Mouse (Mus musculus): ENCODE measurements around the gene Dgkb. TPM values are rescaled to one million over a fixed set of nuclear protein-coding genes. Genes with fewer than 3 reads are reported as not detected.

Gene Dgkb
- polyA plus RNA-seq, 1 experiment from 2014 or later, result 3.5 TPM

DNA sequence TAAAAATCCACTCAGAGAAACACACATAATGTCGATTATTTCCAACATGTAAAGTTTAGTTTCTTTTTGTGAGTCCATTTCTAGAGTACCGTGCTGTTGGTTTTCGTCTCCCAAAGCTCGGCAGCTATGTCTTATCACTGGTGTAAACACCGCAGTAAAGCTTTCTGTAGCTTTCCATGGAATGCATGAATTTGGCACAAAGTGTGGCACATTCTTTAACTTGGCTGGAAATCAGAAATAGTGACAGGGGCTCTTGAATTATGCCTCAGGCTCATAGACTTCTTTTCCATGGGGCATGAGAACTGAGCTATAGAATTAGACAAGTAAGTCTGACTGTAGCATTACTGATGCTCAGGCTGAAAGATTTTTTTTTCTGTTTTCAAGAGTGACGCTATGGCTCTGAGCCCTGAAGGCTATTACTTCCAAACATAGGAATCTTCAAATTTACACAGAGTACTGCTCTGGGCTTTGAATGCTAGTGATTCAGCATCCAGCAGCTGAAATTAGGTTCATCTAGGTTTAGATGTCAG, 179.0 kb downstream of the Dgkb start:
- 0 out of 2 replicates have a peak, but pooled peaks cover 2% of the 10 kb centered on the region for H3K4me1 ChIP-seq (ENCODE audit: insufficient read depth)
- H3K4me2 ChIP-seq, result peak overlapping the region; percentile 28; the same call in 1 of the 2 replicates
- WGBS, result 38% methylated on average over 6 of the region's 6 CpGs
- H3K9me3 ChIP-seq (ENCODE audit: low read depth, low read length), result no peaks in the 10 kb centered on the region
- DNase-seq, result peak; percentile 80
- TF ChIP-seq CTCF (IDR thresholded peaks at IDR 0.05; ENCODE audit: low read depth), result no peak
- H3K9ac ChIP-seq, result no peak overlapping the region
- no peaks in the 10 kb centered on the region for H3K27me3 ChIP-seq (ENCODE audit: insufficient read depth, low read length)
- no peak overlapping the region for H3K4me3 ChIP-seq (ENCODE audit: low read depth, low read length)
- no peaks in the 10 kb centered on the region for H3K36me3 ChIP-seq (ENCODE audit: insufficient read depth)
- peak; percentile 78; the same call in 1 of the 2 replicates for ATAC-seq (ENCODE audit: insufficient read depth)
- no peak overlapping the region for H3K27ac ChIP-seq (ENCODE audit: low read depth)

DNA sequence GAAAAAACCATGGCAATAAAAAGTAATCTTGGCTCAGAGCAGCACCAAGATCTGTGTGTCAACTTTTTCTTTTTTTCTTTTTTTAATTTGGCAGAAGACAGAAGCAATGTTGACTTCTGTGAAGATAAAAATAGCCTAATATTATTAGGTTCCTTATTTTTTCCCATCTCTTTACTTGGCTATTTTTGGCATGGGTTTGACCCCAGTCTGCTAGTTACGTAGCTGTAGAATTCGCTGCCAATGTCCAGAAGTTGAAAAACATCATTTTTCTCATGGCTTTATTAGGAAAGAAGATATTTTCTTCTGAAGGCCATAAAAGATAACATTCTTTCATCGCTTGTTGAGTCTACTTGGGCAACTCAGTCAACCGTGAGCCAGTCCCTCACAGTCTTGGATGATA, 200.1 kb downstream of the Dgkb start:
- Histone ChIP-seq H3K4me3 (ENCODE audit: low read depth, low read length) (no peak overlapping the region), H3K4me2 (no peak overlapping the region), H3K4me1 (ENCODE audit: insufficient read depth) (no peaks in the 10 kb centered on the region), H3K9ac (no peak overlapping the region), H3K9me3 (ENCODE audit: low read depth, low read length) (no peaks in the 10 kb centered on the region), H3K36me3 (ENCODE audit: insufficient read depth) (no peaks in the 10 kb centered on the region), H3K27ac (ENCODE audit: low read depth) (no peak overlapping the region), H3K27me3 (ENCODE audit: insufficient read depth, low read length) (no peaks in the 10 kb centered on the region)
- TF ChIP-seq CTCF (IDR thresholded peaks at IDR 0.05; ENCODE audit: low read depth), result no peak
- peak; percentile 49; the same call in 1 of the 2 replicates for ATAC-seq (ENCODE audit: insufficient read depth)
- peak; percentile 62 for DNase-seq
- 63% methylated on average over 4 of the region's 4 CpGs for WGBS

DNA sequence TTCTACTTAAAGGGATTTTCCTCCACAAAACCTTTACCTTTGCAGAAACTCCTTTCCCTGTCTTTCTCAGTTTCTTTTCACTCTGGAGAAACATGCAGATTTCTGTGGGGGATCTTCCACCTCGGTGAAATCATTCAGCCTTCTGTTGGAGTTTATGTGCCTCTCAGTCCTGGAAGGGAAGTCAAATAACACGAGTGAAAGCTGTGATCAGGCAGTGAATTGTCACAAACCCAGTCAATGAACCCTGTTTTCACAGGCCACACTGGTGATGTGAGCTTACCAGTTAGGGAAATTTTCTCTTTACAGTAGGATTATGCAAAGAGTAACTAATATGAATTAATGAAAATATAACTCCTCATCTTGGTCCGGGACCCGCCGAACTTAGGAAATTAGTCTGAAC, 229.7 kb downstream of the Dgkb start:
- WGBS, result 83% methylated on average over 5 of the region's 5 CpGs

DNA sequence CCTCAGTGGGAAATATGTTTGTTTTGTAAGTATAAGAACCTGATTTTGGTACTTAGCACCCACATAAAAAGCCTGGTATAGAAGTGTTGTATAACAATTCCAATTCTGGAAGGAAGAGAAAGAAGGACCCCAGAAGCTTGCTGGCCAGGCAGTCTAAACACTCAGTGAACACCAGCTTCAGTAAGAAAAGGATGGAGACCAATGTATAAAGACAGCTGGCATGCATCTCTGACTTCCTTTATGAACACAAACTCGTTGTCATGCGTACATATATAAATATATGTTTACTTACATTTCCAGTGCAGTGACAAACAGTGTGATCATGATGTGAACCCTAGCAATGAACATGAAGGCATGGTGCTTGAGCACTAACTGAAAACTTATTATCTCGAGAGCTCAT, 270.7 kb downstream of the Dgkb start:
- DNase-seq (peak; percentile 60), ATAC-seq (ENCODE audit: insufficient read depth) (peak; percentile 56; the same call in 1 of the 2 replicates)
- no peaks in the 10 kb centered on the region for H3K27me3 ChIP-seq (ENCODE audit: insufficient read depth, low read length)
- H3K4me2 ChIP-seq, result no peak overlapping the region
- WGBS, result 39% methylated on average over 3 of the region's 3 CpGs
- no peaks in the 10 kb centered on the region for H3K4me1 ChIP-seq (ENCODE audit: insufficient read depth)
- H3K27ac ChIP-seq (ENCODE audit: low read depth), result no peak overlapping the region
- H3K36me3 ChIP-seq (ENCODE audit: insufficient read depth), result no peaks in the 10 kb centered on the region
- no peak overlapping the region for H3K4me3 ChIP-seq (ENCODE audit: low read depth, low read length)
- H3K9ac ChIP-seq, result no peak overlapping the region
- no peak for TF ChIP-seq CTCF (IDR thresholded peaks at IDR 0.05; ENCODE audit: low read depth)
- H3K9me3 ChIP-seq (ENCODE audit: low read depth, low read length), result no peaks in the 10 kb centered on the region

More for the DNA sequence above, 229.7 kb downstream of the Dgkb start:
- Histone ChIP-seq H3K4me3 (ENCODE audit: low read depth, low read length) (no peak overlapping the region), H3K4me1 (ENCODE audit: insufficient read depth) (no peaks in the 10 kb centered on the region), H3K27me3 (ENCODE audit: insufficient read depth, low read length) (no peaks in the 10 kb centered on the region), H3K36me3 (ENCODE audit: insufficient read depth) (no peaks in the 10 kb centered on the region), H3K9ac (no peak overlapping the region), H3K9me3 (ENCODE audit: low read depth, low read length) (no peaks in the 10 kb centered on the region), H3K27ac (ENCODE audit: low read depth) (no peak overlapping the region), H3K4me2 (no peak overlapping the region)
- no peak for TF ChIP-seq CTCF (IDR thresholded peaks at IDR 0.05; ENCODE audit: low read depth)
- DNase-seq (no peak), ATAC-seq (ENCODE audit: insufficient read depth) (no peak)

DNA sequence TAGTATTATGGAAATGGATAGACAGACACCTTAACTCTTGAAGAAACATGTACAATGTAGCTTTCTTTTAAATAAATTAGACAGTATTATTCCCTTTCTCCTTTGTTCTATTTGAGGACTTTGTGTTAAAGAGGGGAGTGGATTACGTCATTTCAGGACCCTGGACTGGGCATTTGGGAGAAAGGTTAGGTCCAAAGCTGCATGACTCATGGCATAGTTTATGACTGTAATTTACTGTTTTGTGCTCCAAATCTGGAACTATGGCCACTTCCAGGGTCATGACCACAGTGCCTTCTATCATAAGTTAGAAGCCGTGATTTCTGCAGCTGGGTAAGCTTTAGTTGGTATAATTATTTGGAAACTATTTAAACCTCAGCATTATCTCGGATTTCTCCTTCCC, 294.4 kb downstream of the Dgkb start:
- no peak for ATAC-seq (ENCODE audit: insufficient read depth)
- no peak overlapping the region for H3K4me2 ChIP-seq
- DNase-seq, result no peak
- no peaks in the 10 kb centered on the region for H3K9me3 ChIP-seq (ENCODE audit: low read depth, low read length)
- no peaks in the 10 kb centered on the region for H3K4me1 ChIP-seq (ENCODE audit: insufficient read depth)
- no peaks in the 10 kb centered on the region for H3K27me3 ChIP-seq (ENCODE audit: insufficient read depth, low read length)
- WGBS, result 71% methylated on average over 3 of the region's 3 CpGs
- H3K4me3 ChIP-seq (ENCODE audit: low read depth, low read length), result no peak overlapping the region
- H3K27ac ChIP-seq (ENCODE audit: low read depth), result no peak overlapping the region
- no peak overlapping the region for H3K9ac ChIP-seq
- TF ChIP-seq CTCF (IDR thresholded peaks at IDR 0.05; ENCODE audit: low read depth), result no peak
- no peaks in the 10 kb centered on the region for H3K36me3 ChIP-seq (ENCODE audit: insufficient read depth)

DNA sequence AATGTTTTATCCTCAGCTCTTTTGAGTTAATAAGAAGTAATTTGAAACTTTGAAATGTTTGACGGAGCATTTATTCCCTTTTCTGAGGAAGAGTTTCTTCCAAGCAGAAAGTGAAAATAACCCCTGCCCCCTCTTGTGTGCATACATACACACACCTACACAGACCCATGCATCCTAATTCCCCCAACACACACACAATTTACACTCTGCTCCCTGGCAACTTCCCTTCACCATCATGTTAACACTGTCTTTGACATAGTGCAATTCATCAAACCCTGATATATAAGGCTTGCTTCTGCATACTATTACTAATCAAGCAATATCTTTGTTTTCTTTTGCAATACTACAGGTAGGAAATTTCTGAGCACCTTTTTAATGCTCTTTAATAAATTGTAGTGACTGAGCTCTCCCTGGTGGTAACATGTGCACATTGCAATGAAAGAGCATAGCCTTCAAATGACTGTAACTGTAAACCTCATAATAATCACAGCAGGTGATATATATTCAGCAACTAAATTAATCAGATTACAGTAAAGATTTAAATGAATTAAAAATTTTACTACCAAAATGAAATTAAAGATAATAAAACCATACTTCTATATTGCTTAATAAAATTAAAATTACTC, 297.6 kb downstream of the Dgkb start:
- peak; percentile 66 for DNase-seq

DNA sequence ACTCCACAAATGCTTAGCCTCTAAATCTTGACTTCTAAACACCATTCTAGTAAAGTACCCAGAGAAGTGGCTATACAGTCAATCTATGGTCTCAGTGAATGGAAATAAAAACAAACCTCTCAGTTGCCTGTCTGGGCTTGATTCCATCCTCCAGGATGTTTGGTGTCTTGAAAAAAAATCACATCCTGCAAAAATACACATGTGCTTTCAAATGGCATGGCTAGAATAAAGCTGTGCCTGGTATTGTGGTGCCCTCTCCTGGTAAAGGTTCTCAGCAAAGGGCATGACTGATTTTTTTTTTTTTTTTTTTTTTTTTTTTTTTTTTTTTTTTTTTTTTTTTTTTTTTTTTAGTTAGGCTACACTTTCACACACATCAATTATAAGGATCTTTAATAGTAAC, 306.0 kb downstream of the Dgkb start:
- H3K27me3 ChIP-seq (ENCODE audit: insufficient read depth, low read length), result no peaks in the 10 kb centered on the region
- no peaks in the 10 kb centered on the region for H3K36me3 ChIP-seq (ENCODE audit: insufficient read depth)
- H3K4me2 ChIP-seq, result no peak overlapping the region
- H3K27ac ChIP-seq (ENCODE audit: low read depth), result no peak overlapping the region
- no peaks in the 10 kb centered on the region for H3K9me3 ChIP-seq (ENCODE audit: low read depth, low read length)
- no peaks in the 10 kb centered on the region for H3K4me1 ChIP-seq (ENCODE audit: insufficient read depth)
- H3K4me3 ChIP-seq (ENCODE audit: low read depth, low read length), result no peak overlapping the region
- TF ChIP-seq CTCF (IDR thresholded peaks at IDR 0.05; ENCODE audit: low read depth), result peak; percentile 60
- no peak for ATAC-seq (ENCODE audit: insufficient read depth)
- H3K9ac ChIP-seq, result no peak overlapping the region
- DNase-seq, result peak; percentile 80

More for the DNA sequence above, 297.6 kb downstream of the Dgkb start:
- H3K4me3 ChIP-seq (ENCODE audit: low read depth, low read length), result no peak overlapping the region
- no peak for ATAC-seq (ENCODE audit: insufficient read depth)
- no peak overlapping the region for H3K4me2 ChIP-seq
- H3K9ac ChIP-seq, result no peak overlapping the region
- no peaks in the 10 kb centered on the region for H3K27me3 ChIP-seq (ENCODE audit: insufficient read depth, low read length)
- peak; percentile 76 for TF ChIP-seq CTCF (IDR thresholded peaks at IDR 0.05; ENCODE audit: low read depth)
- WGBS, result 62% methylated on average over 1 of the region's 1 CpGs
- H3K9me3 ChIP-seq (ENCODE audit: low read depth, low read length), result no peaks in the 10 kb centered on the region
- H3K36me3 ChIP-seq (ENCODE audit: insufficient read depth), result no peaks in the 10 kb centered on the region
- H3K4me1 ChIP-seq (ENCODE audit: insufficient read depth), result no peaks in the 10 kb centered on the region
- no peak overlapping the region for H3K27ac ChIP-seq (ENCODE audit: low read depth)

Measured in lung, embryonic 14.5 days (tissue).